Mouse (Mus musculus) liver, adult 2 months (tissue): ENCODE results near the gene Lsm14a. TPM values are rescaled to one million over a fixed set of nuclear protein-coding genes. Genes with fewer than 3 reads are reported as not detected.

Source experiments
- DNase-seq: peaks from one replicate; pipeline ENCODE4 v3.0.0-alpha.2; 2011; ENCODE audit warnings: low read depth, low spot score; ENCODE audit errors: extremely low read depth
- H3K27ac ChIP-seq: fragments of 200-500 bp; replicated peaks from 2 replicates; pipeline ENCODE4 v1.5.1; 2012; ENCODE audit warnings: low read depth, mild to moderate bottlenecking, control low read depth, inconsistent platforms, low read length; ENCODE audit not compliant: insufficient read depth
- H3K27me3 ChIP-seq: fragments of 200-500 bp; 2 replicates; pipeline ENCODE4 v1.6.1; 2012; ENCODE audit warnings: mild to moderate bottlenecking, moderate library complexity, low read length, inconsistent platforms; ENCODE audit not compliant: control insufficient read depth, insufficient read depth
- H3K36me3 ChIP-seq: fragments of 200-500 bp; 2 replicates; pipeline ENCODE4 v1.6.1; 2012; ENCODE audit warnings: low read length, inconsistent platforms; ENCODE audit not compliant: control insufficient read depth, insufficient read depth
- H3K4me1 ChIP-seq: fragments of 200-500 bp; 2 replicates; pipeline ENCODE4 v1.6.1; 2011; ENCODE audit warnings: low read length; ENCODE audit not compliant: control insufficient read depth, insufficient read depth
- H3K4me3 ChIP-seq: fragments of 200-500 bp; 2 replicates; pipeline ENCODE4 v1.5.1; 2011; ENCODE audit warnings: low read depth, mild to moderate bottlenecking, control low read depth, low read length, moderate library complexity; ENCODE audit not compliant: insufficient read depth
- H3K79me2 ChIP-seq: fragments of 200-500 bp; 2 replicates; pipeline ENCODE4 v1.6.1; 2012; ENCODE audit warnings: inconsistent platforms, mild to moderate bottlenecking, low read length, moderate library complexity; ENCODE audit not compliant: control insufficient read depth, insufficient read depth
- H3K9ac ChIP-seq: fragments of 200-500 bp; 2 replicates; pipeline ENCODE4 v1.6.1; 2012; ENCODE audit warnings: low read depth, mild to moderate bottlenecking, control low read depth, inconsistent platforms, low read length
- CTCF ChIP-seq: fragments of 200-500 bp; IDR thresholded peaks from 2 replicates; pipeline ENCODE4 v1.5.1; 2011; ENCODE audit warnings: low read depth, low read length, control low read depth
- POLR2A ChIP-seq: fragments of 200-500 bp; IDR thresholded peaks from 2 replicates; pipeline ENCODE4 v1.6.1; 2011; ENCODE audit warnings: low read length, control low read depth; ENCODE audit not compliant: insufficient read depth; ENCODE audit errors: extremely low read depth
- WGBS: fragments of 180-500 bp; shearing (Covaris S2); methylation state at CpG from one replicate; pipeline ENCODE4 v1.1.7; 2018; 5-methylcytosine and 5-hydroxymethylcytosine counted together
- polyA plus RNA-seq: library from polyadenylated mRNA; depleted of rRNA; stranded (reverse); fragments of >200 nt; gene quantifications from 2 replicates; pipeline ENCODE4 v1.2.3, GENCODE M21; 2012; rRNA removed
- total RNA-seq: library from RNA; depleted of rRNA; stranded (reverse); fragments of >200 nt; gene quantifications from 2 replicates; pipeline ENCODE4 v1.2.3, GENCODE M21; 2014; rRNA removed

Lsm14a gene
- total RNA-seq: 24.1 and 26.2 TPM in 2 replicates
- 12.5 and 13.7 TPM in 2 replicates for polyA plus RNA-seq

DNA sequence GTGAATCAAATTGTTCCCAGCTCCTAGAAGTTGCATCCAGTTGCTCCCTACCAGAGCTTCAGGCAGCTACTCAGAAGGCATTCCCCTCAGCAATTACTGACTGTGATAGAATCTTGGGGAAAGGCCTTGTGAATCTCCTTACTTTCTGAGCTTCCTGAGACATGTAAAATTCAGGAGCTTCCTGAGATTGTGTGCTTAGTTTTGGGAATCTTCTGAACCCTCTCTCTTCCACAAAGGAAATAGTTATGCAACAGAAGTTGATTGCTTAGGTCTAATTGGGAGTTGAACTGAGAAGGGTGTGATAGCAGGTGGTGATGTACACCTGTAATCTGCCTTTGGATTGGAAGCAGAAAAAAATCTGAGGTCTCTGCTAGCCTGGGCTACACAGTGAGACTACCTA lies at the start of gene Lsm14a:
TSS of gene Lsm14a (minus strand) at position 101 of the 400 bp plus-strand sequence.
- H3K4me3 ChIP-seq: no peak within 1 kb of the TSS
- H3K36me3 ChIP-seq: no peaks in the 10 kb centered on the region
- DNase-seq: no peak
- H3K4me1 ChIP-seq: peaks cover 2% of the 10 kb centered on the region; the same call in 1 of the 2 replicates
- no peak within 1 kb of the TSS for H3K9ac ChIP-seq
- no peaks in the 10 kb centered on the region for H3K27me3 ChIP-seq
- no peaks in the 10 kb centered on the region for H3K79me2 ChIP-seq
- TF ChIP-seq POLR2A (no peak), CTCF (no peak)
- H3K27ac ChIP-seq: no peak within 1 kb of the TSS

GRCm38 (mm10) chr7:34438903-34439302 lies 45.8 kb upstream of the Lsm14a start:
- no peaks in the 10 kb centered on the region for H3K27me3 ChIP-seq
- H3K27ac ChIP-seq: no peak overlapping the region
- TF ChIP-seq POLR2A (no peak), CTCF (no peak)
- DNase-seq: no peak
- H3K36me3 ChIP-seq: no peaks in the 10 kb centered on the region
- H3K4me3 ChIP-seq: no peak overlapping the region
- H3K79me2 ChIP-seq: no peaks in the 10 kb centered on the region
- no peak overlapping the region for H3K9ac ChIP-seq
- no peaks in the 10 kb centered on the region for H3K4me1 ChIP-seq
- WGBS: 45% methylated on average over 6 of the region's 6 CpGs

DNA sequence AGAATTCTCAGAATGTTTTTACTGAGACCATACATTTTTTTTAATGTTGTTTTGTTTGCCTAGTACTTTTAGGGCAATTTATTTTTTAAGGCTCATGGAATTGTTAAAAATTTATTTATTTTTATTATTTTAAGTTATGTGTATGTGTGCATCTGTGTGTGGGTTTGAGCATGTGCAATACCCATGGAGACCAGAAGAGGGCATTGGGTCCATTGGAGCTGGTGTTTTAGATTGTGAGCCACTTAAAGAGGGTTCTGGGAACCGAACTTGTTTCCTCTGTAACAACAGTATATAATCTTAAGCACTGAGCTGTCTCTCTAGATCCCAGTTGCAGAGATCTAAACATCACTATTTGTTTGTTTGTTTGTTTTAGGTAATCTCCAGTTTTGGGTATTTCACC lies 40.5 kb upstream of the Lsm14a start:
- no peak overlapping the region for H3K9ac ChIP-seq
- no peaks in the 10 kb centered on the region for H3K79me2 ChIP-seq
- no peak overlapping the region for H3K4me3 ChIP-seq
- 76% methylated on average over 1 of the region's 1 CpGs for whole genome bisulfite sequencing
- H3K4me1 ChIP-seq: no peaks in the 10 kb centered on the region
- H3K27me3 ChIP-seq: no peaks in the 10 kb centered on the region
- TF ChIP-seq POLR2A (no peak), CTCF (no peak)
- no peaks in the 10 kb centered on the region for H3K36me3 ChIP-seq
- no peak overlapping the region for H3K27ac ChIP-seq
- no peak for DNase-seq

DNA sequence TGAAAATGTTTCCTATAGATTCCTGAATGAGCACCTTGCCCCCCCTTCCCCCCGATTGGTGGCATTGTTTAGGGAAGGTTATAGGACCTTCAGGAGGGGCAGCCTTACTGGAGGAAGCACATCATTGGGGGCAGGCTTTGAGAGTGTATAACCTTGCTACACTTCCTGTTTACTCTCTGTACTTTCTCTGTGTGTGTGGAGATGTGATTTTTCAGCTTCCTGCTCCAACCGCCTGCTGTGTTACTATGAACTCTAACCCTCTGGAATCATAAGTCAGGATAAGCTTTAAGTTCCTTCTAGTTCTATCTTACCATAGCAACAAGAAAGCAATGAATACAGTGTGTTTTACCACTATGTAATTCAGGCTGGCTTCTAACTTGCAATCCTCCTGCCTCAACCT lies 28.1 kb upstream of the Lsm14a start:
- Histone ChIP-seq H3K36me3 (no peaks in the 10 kb centered on the region), H3K4me3 (no peak overlapping the region), H3K79me2 (no peaks in the 10 kb centered on the region), H3K27me3 (no peaks in the 10 kb centered on the region), H3K27ac (no peak overlapping the region), H3K4me1 (no peaks in the 10 kb centered on the region), H3K9ac (no peak overlapping the region)
- no peak for TF ChIP-seq POLR2A
- TF ChIP-seq CTCF: no peak
- DNase-seq: no peak
- WGBS: 69% methylated on average over 2 of the region's 2 CpGs

DNA sequence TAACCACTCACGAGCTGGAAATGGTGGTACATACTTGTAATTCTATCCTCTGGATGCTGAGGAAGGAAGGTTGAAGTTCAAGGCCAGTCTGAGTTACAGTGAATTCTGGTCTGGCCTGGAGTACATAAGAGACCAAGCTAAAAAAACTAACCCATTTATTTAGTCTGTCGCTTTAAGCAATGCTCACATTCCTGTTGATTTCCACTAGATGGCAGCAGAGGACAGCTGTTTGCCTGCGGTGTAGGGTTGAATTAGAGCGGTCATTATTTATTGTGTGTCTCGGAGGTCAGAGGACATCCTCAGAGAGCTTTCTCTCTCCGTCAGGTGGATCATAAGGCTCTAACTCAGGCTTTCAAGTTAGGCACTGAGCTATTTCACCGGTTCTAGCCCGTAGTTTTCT lies 14.4 kb upstream of the Lsm14a start:
- Histone ChIP-seq H3K4me1 (no peaks in the 10 kb centered on the region), H3K27ac (no peak overlapping the region), H3K36me3 (no peaks in the 10 kb centered on the region), H3K79me2 (no peaks in the 10 kb centered on the region), H3K9ac (no peak overlapping the region), H3K4me3 (no peak overlapping the region), H3K27me3 (no peaks in the 10 kb centered on the region)
- TF ChIP-seq CTCF: peak; percentile 73
- no peak for TF ChIP-seq POLR2A
- peak; percentile 59 for DNase-seq
- 8% methylated on average over 8 of the region's 8 CpGs for WGBS

GRCm38 (mm10) chr7:34403876-34404275 lies 10.8 kb upstream of the Lsm14a start:
- no peak for TF ChIP-seq CTCF
- TF ChIP-seq POLR2A: no peak
- Histone ChIP-seq H3K9ac (no peak overlapping the region), H3K79me2 (no peaks in the 10 kb centered on the region), H3K27ac (no peak overlapping the region), H3K4me3 (no peak overlapping the region), H3K4me1 (no peaks in the 10 kb centered on the region), H3K36me3 (no peaks in the 10 kb centered on the region), H3K27me3 (no peaks in the 10 kb centered on the region)
- 67% methylated on average over 11 of the region's 11 CpGs for WGBS
- no peak for DNase-seq
